Mouse (Mus musculus) c-Kit-positive CD71-positive TER-119-negative erythroid progenitor cells, embryonic 14.5 days (primary cell): ENCODE results near the gene Irak2.
A peak's percentile ranks its signal among the peaks of the same experiment; 100 is the strongest.

ENCODE experiments used
- DNase-seq: peaks from one replicate; pipeline ENCODE4 v3.0.0-alpha.2; 2013; ENCODE audit warnings: low read depth

Gene Irak2

DNA sequence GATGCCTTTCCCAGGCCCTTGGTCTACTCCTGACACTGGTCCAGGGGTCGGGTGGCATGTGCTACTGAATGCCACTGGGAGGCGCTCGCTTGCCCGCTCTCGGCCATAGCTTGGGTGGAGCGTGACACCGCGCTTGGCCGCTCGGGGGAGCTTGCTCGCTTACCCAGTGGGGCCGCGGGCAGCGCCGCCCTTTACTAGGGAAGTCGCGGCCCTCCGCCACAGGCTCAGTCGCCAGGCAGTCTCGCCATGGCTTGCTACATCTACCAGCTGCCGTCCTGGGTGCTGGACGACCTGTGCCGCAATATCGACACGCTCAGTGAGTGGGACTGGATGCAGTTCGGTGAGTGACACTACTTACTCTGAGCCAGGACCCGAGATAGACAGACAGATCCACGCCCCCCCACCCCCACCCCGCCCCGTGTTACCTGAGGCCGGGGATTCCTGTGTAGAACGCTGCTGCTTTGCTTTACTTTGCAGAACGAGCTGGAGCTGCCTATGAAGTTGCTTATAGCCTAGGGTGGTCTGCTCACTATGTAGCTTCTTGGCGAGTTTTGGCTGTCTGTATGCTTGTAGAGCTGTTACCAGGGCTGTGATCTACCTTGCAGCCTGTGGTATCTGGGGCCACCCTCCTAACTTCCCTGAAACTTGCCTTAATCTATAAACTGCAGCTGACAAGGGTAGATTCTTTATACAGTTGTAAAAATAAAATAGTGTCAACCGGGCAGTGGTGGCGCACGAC lies at the start of gene Irak2:
Gene Irak2 (plus strand): TSS at position 166 of the 739 bp plus-strand sequence.
- peak; percentile 87 for DNase-seq

DNA sequence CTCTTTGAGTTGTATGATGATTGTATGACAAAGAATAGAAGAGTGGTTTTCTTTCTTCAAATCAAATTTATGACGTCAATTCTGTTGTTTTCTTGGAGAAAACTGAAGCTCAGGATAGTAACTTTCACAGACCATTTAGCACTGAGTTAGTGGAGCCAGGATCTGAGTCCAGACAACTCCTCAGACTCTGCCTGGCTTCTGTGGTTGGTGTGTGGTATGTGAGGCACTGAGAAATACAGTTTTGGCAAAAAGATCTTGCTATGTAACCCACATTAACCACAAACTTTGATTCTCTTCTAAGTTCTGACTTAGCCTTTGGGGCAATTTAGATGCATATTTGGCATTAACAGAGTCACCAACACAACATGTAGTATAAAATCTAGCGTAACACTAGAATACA lies 45.6 kb upstream of the Irak2 start:
- no peak for DNase-seq

GRCm38 (mm10) chr6:113597945-113598344 lies 40.3 kb upstream of the Irak2 start:
- no peak for DNase-seq

GRCm38 (mm10) chr6:113599833-113600232 lies 38.4 kb upstream of the Irak2 start:
- DNase-seq: no peak

GRCm38 (mm10) chr6:113600543-113601139 lies 37.6 kb upstream of the Irak2 start, which contains the start of gene Fancd2os:
Gene Fancd2os, minus strand, starts transcription at chr6:113600715.
- no peak for DNase-seq

- DNase-seq: no peak
These were observed 35.4 kb upstream of the Irak2 start for GRCm38 (mm10) chr6:113602821-113603220.

GRCm38 (mm10) chr6:113603993-113604392 lies 34.3 kb upstream of the Irak2 start:
- DNase-seq: no peak

DNA sequence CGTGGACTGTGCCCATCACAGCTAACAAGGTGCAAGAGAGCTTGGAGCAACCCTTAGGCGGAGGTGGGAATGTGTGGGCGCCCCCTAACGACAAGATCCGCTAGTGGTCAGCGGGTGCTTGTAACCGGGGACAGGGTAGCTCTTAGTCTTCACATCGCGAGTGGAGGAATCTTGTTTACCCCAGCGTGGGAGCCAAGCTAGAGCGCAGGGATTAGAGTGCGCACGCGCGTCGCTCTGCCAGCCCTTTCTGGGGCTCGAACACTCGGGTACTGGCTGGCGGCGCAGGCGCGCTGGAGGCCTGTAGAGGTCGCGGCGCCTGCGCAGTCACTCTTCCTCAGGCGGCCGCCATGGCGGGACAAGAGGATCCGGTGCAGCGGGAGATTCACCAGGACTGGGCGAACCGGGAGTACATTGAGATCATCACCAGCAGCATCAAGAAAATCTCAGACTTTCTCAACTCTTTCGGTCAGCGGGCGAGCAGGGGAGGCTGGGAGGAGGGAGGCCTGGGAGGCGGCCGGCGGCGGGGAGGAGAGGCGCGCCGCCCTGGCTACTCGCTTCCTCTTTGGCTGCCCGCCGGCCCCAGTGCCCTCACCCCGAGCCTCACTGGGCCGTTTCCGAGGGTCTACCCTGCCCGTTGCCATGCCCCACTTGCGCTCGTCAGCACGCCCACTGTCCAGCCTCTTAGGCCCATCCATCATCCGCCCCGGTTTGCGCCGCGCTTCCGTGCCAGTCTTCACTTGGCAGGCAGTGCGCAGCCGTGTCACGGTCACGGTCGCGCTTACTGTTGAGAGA lies 33.6 kb upstream of the Irak2 start, which contains the start of gene Brk1:
Gene Brk1 (plus strand): TSS at position 341 of the 792 bp plus-strand sequence.
- peak; percentile 66 for DNase-seq

- no peak for DNase-seq
These were observed 33.1 kb upstream of the Irak2 start for GRCm38 (mm10) chr6:113605224-113605545.

GRCm38 (mm10) chr6:113608871-113609270 lies 29.4 kb upstream of the Irak2 start:
- DNase-seq: no peak

DNA sequence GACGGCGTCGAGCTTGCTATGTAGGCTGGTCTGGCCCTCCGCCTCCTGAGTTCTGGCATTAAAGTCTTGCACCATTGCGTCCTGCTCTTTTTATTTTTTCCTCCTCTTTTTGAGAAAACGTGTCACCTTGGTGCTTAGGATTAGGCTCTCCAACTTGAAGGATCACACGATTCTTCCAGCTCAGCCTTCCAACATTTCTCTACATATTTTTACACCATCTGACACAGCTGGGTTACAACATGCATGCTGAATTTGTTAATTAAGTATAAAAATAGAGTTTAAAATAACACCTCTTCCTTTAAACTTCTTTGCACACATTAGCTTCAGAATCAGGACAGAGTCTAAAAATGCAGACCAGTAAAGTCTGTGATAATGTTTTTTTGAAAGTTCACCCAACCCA lies 29.0 kb upstream of the Irak2 start:
- DNase-seq: no peak

- no peak for DNase-seq
These were observed 25.9 kb upstream of the Irak2 start for GRCm38 (mm10) chr6:113612258-113612969.

GRCm38 (mm10) chr6:113614152-113614551 lies 24.1 kb upstream of the Irak2 start:
- no peak for DNase-seq

DNA sequence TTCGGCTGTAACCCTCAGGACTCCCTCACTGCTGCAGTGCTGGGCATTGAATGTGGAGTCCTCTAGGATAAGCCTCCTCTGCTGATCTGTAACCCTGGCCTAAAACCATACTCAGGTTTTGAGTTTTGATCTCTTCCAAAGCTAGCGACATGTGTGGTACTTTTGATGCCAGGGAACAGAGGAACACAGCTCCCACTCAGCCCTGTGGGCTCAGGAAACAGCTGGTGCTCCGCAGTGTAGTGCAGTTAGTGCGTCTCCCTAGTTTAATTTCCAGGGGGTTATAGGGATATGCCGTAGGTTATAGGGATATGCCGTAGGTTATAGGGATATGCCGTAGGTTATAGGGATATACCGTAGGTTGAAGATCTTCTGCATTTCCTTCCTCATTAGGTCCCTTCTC lies 23.3 kb upstream of the Irak2 start:
- no peak for DNase-seq

GRCm38 (mm10) chr6:113615489-113615888 lies 22.8 kb upstream of the Irak2 start:
- no peak for DNase-seq

GRCm38 (mm10) chr6:113623386-113623785 lies 14.9 kb upstream of the Irak2 start:
- no peak for DNase-seq

GRCm38 (mm10) chr6:113623941-113624751 lies 14.1 kb upstream of the Irak2 start, which contains the start of gene Vhl:
Gene Vhl, plus strand, starts transcription at chr6:113623959.
- no peak for DNase-seq

DNA sequence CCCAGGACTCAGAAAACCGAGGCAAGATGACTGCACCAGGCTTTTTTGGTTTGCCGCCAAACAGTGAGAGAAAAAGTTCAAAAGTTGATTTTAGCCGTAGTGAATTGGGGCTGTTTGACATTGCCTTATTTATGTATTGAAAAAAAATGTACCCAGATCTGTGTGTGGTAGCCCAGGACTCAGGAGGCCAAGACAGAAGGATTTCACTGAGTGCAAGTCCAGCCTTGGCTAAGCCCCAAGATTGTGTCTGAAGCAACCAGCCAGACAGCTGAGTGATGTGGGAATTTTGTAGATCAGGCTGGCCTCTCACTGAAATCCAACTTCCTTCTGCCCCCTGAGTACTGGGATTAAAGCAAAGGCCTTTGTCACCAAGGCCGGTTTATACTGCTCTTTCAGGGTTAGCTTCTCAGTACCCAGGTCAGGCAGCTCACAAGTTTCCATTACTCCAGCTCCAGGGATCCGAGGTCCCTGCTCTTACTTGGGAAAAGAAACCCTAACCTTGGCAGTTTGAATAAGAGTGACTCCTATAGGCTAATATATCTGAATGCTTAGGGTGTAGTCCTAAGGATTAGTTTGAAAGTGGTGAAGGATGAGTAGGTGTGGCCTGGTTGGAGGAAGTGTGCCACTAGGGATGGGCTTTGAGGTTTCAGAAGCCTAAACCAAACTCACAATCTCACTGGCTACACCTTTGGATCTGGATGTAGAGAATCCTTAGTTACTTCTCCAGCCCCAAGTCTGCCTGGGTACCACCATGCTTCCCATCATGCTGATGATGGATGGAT lies 13.1 kb upstream of the Irak2 start:
- DNase-seq: no peak

DNA sequence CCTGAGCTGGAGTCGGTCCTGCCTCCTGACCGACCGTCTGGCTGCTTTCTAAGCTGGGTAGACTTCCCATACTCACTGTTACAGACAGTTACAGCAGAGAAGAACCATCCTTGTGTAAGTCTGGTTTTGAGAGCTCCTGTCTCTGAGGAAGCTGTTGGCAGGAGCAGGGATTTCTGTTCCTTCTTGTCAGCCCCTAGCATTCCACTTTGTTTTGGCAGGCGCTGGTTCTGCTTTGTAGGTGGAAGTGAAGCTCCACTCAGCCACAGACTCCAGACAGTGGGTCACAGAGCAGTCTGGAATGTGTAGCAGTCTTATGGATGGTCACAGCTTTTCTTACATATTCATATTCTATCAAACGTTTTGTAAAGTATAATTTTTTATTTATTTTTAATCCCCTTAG lies 7.9 kb upstream of the Irak2 start:
- no peak for DNase-seq

DNA sequence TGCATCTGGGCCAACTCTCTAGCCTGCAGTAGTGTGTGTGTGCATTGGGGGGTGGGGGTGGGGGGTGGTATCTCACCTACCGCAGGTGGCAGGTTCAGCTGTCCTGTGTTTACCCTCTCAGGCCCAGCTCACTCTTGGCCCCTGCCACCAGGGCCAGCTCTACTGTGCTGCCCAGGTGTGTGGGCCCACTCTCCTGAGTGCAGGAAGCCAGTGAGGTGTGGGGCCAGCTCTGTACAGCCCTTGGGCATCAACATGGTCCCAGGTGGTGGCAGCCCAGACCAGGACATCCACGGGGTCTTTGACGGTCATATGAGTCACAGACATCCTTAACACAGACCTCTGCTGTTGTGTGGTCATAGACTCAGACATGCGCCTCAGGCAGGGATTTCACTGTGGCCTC lies 5.4 kb upstream of the Irak2 start:
- no peak for DNase-seq

DNA sequence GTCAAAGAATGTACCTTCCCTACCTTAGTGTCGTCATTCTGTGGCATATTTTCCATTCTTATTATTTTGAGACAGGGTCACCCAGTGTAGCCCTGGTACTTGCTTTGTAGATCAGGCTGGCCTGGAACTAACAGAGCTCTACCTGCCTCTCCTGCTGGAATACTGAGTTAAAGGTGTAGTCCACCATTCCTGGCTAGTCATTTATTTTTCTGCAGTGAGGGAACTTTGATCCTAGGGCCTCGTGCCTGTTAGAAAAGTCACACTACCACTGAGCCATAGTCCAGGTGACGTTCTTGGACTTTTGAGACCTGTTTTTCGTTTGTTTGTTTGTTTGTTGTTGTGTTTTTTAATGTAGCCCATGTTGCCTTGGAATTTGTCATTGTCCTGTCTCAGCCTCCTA lies 934 bp downstream of the Irak2 start:
- no peak for DNase-seq
